Mouse (Mus musculus) hindbrain, postnatal 0 days (tissue): ENCODE results near the gene Sprr2h. TPM values are rescaled to one million over a fixed set of nuclear protein-coding genes. Genes with fewer than 3 reads are reported as not detected.

ENCODE experiments used
- ATAC-seq: fragments of 200-750 bp; cut with Nextera tagmentation; 2 replicates; pipeline ENCODE4 v1.8.0; 2017; ENCODE audit warnings: mild to moderate bottlenecking, moderate TSS enrichment, moderate library complexity
- DNase-seq: peaks from one replicate; pipeline ENCODE4 v3.0.0-alpha.2; 2015; ENCODE audit warnings: low spot score
- H3K27ac ChIP-seq: fragments of 300-500 bp; sonication (generic); 2 replicates; pipeline ENCODE4 v1.5.1; 2014; ENCODE audit warnings: mild to moderate bottlenecking
- H3K27me3 ChIP-seq: fragments of 300-500 bp; sonication (generic); 2 replicates; pipeline ENCODE4 v1.6.1; 2014; ENCODE audit warnings: low read length, mixed read lengths; ENCODE audit not compliant: insufficient read depth
- H3K36me3 ChIP-seq: fragments of 300-500 bp; sonication (generic); 2 replicates; pipeline ENCODE4 v1.6.1; 2014; ENCODE audit warnings: low read length, mixed read lengths; ENCODE audit not compliant: insufficient read depth
- H3K4me1 ChIP-seq: fragments of 300-500 bp; sonication (generic); 2 replicates; pipeline ENCODE4 v1.6.1; 2014; ENCODE audit warnings: antibody characterized with exemption, low read length, mixed read lengths; ENCODE audit not compliant: insufficient read depth
- H3K4me2 ChIP-seq: fragments of 300-500 bp; sonication (generic); 2 replicates; pipeline ENCODE4 v1.6.1; 2014; ENCODE audit warnings: low read depth, mild to moderate bottlenecking, low read length, moderate library complexity, mixed read lengths
- H3K4me3 ChIP-seq: fragments of 300-500 bp; sonication (generic); 2 replicates; pipeline ENCODE4 v1.5.1; 2014; ENCODE audit warnings: low read length
- H3K9ac ChIP-seq: fragments of 300-500 bp; sonication (generic); replicated peaks from 2 replicates; pipeline ENCODE4 v1.6.1; 2014; ENCODE audit warnings: mild to moderate bottlenecking, low read length, moderate library complexity, mixed read lengths
- H3K9me3 ChIP-seq: fragments of 300-500 bp; sonication (generic); 2 replicates; pipeline ENCODE4 v1.6.1; 2016; ENCODE audit warnings: low read length, mixed read lengths
- CTCF ChIP-seq: IDR thresholded peaks from 2 replicates; pipeline ENCODE4 v1.5.1; 2016; ENCODE audit warnings: antibody characterized with exemption, control low read depth, low read depth
- WGBS: fragments of 180-500 bp; shearing (Covaris S2); extraction: QIAGEN DNeasy Blood & Tissue Kit; methylation state at CpG from one replicate; pipeline ENCODE4 v1.1.7; 2014; 5-methylcytosine and 5-hydroxymethylcytosine counted together
- polyA plus RNA-seq: library from polyadenylated mRNA; unstranded; fragments of >200 nt; fragmentation: Nextera tagmentation; extraction: Ambion mirVana; gene quantifications from 2 replicates; pipeline ENCODE4 v1.2.1, GENCODE M21; 2015
- total RNA-seq: library from RNA; depleted of rRNA; stranded (reverse); fragments of >200 nt; gene quantifications from 2 replicates; pipeline ENCODE4 v1.2.3, GENCODE M21; 2014; rRNA removed

Sprr2h gene
- total RNA-seq (not detected in 2 replicates), polyA plus RNA-seq (not detected in 2 replicates)

- DNase-seq (no peak), ATAC-seq (no peak)
- H3K9me3 ChIP-seq = no peaks in the 10 kb centered on the region
- no peaks in the 10 kb centered on the region for H3K36me3 ChIP-seq
- H3K27ac ChIP-seq = no peak within 1 kb of the TSS
- H3K4me3 ChIP-seq = no peak within 1 kb of the TSS
- H3K9ac ChIP-seq = no peak within 1 kb of the TSS
- no peaks in the 10 kb centered on the region for H3K27me3 ChIP-seq
- no peak within 1 kb of the TSS for H3K4me2 ChIP-seq
- TF ChIP-seq CTCF = no peak
- 85% methylated on average over 1 of the region's 1 CpGs for WGBS
- H3K4me1 ChIP-seq = no peaks in the 10 kb centered on the region
Measured at GRCm38 (mm10) chr3:92385385-92385784, at the start of gene Sprr2h. Gene Sprr2h (plus strand): TSS chr3:92385685.

- Histone ChIP-seq H3K36me3 (no peaks in the 10 kb centered on the region), H3K27ac (no peak overlapping the region), H3K4me1 (no peaks in the 10 kb centered on the region), H3K27me3 (no peaks in the 10 kb centered on the region), H3K9me3 (no peaks in the 10 kb centered on the region), H3K9ac (no peak overlapping the region), H3K4me2 (no peak overlapping the region), H3K4me3 (no peak overlapping the region)
- whole genome bisulfite sequencing = 92% methylated on average over 1 of the region's 1 CpGs
- DNase-seq = no peak
- ATAC-seq = no peak
- TF ChIP-seq CTCF = no peak
Measured at GRCm38 (mm10) chr3:92336278-92336677, 49.2 kb upstream of the Sprr2h start.

DNA sequence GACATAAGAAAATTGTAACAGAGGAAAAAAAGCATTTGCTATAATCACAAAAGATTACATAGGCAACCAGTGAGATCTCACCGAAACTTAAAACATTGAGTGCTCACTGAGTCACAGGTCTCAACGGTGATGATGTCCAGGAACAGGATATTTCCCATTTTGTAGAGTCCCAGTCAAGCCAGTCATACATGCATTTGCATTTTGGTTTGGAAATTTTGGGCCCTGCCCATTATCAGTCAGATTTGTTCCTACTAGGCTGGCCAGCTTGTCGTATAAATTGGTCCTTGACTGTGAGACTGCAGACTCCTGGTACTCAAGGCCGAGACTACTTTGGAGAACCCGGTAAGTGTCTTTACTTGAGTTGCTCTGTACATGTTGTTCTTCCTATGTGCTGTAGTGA lies 46.6 kb upstream of the Sprr2h start, which contains the start of gene Sprr2d:
Gene Sprr2d, plus strand, starts transcription at position 301 of the 400 bp plus-strand sequence.
- no peaks in the 10 kb centered on the region for H3K27me3 ChIP-seq
- H3K9me3 ChIP-seq = no peaks in the 10 kb centered on the region
- TF ChIP-seq CTCF = no peak
- no peaks in the 10 kb centered on the region for H3K4me1 ChIP-seq
- no peak within 1 kb of the TSS for H3K9ac ChIP-seq
- H3K4me3 ChIP-seq = no peak within 1 kb of the TSS
- WGBS = 93% methylated on average over 5 of the region's 5 CpGs
- H3K27ac ChIP-seq = no peak within 1 kb of the TSS
- H3K36me3 ChIP-seq = no peaks in the 10 kb centered on the region
- no peak within 1 kb of the TSS for H3K4me2 ChIP-seq
- ATAC-seq (no peak), DNase-seq (no peak)

DNA sequence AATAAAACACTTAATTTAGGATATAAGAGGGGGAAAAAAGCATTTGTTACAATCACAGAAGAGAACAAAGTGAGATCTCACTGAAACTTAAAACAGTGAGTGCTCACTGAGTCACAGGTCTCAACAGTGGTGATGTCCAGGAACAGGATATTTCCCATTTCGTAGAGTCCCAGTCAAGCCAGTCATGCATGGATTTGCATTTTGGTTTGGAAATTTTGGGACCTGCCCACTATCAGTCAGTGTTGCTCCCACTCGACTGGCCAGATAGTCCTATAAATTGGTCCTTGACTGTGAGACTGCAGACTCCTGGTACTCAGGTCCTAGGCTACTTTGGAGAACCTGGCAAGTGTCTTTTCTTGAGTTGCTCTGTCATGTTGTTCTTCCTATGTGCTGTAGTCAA lies 33.6 kb upstream of the Sprr2h start, which contains the start of gene Sprr2e:
Gene Sprr2e, plus strand, starts transcription at position 301 of the 400 bp plus-strand sequence.
- ATAC-seq = no peak
- H3K4me1 ChIP-seq = no peaks in the 10 kb centered on the region
- H3K27ac ChIP-seq = no peak within 1 kb of the TSS
- 85% methylated on average over 2 of the region's 2 CpGs for WGBS
- no peak within 1 kb of the TSS for H3K4me3 ChIP-seq
- no peaks in the 10 kb centered on the region for H3K27me3 ChIP-seq
- no peak for DNase-seq
- H3K4me2 ChIP-seq = no peak within 1 kb of the TSS
- no peaks in the 10 kb centered on the region for H3K36me3 ChIP-seq
- no peaks in the 10 kb centered on the region for H3K9me3 ChIP-seq
- no peak within 1 kb of the TSS for H3K9ac ChIP-seq
- TF ChIP-seq CTCF = no peak

GRCm38 (mm10) chr3:92361619-92362018 lies 23.9 kb upstream of the Sprr2h start:
- no peak for ATAC-seq
- Histone ChIP-seq H3K9me3 (no peaks in the 10 kb centered on the region), H3K27me3 (no peaks in the 10 kb centered on the region), H3K4me1 (no peaks in the 10 kb centered on the region), H3K4me2 (no peak overlapping the region), H3K36me3 (no peaks in the 10 kb centered on the region), H3K9ac (no peak overlapping the region), H3K27ac (no peak overlapping the region), H3K4me3 (no peak overlapping the region)
- no peak for TF ChIP-seq CTCF
- DNase-seq = no peak

DNA sequence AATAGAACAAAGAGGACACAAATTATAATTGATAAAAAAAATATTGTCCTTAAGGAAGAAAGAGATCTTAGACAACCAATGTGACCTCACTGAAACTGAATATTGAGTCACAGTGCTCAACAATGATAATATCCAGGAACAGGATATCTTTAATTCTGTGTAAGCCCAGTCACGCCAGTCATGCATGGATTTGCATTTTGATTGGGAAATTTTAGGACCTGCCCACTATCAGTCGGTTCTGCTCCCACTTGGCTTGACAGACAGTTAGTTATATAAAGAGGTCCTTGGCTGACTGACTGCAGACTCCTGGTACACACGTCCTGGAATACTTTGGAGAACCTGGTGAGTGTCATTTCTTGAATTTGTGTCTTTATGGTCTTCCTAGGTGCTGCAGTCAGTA lies 20.6 kb upstream of the Sprr2h start, which contains the start of gene Sprr2f:
Gene Sprr2f, plus strand, starts transcription at position 301 of the 400 bp plus-strand sequence.
- no peak for TF ChIP-seq CTCF
- H3K9ac ChIP-seq = no peak within 1 kb of the TSS
- no peaks in the 10 kb centered on the region for H3K9me3 ChIP-seq
- H3K4me1 ChIP-seq = no peaks in the 10 kb centered on the region
- H3K36me3 ChIP-seq = no peaks in the 10 kb centered on the region
- no peak within 1 kb of the TSS for H3K4me3 ChIP-seq
- no peak for DNase-seq
- no peak for ATAC-seq
- 64% methylated on average over 3 of the region's 3 CpGs for WGBS
- H3K27me3 ChIP-seq = no peaks in the 10 kb centered on the region
- no peak within 1 kb of the TSS for H3K4me2 ChIP-seq
- H3K27ac ChIP-seq = no peak within 1 kb of the TSS

DNA sequence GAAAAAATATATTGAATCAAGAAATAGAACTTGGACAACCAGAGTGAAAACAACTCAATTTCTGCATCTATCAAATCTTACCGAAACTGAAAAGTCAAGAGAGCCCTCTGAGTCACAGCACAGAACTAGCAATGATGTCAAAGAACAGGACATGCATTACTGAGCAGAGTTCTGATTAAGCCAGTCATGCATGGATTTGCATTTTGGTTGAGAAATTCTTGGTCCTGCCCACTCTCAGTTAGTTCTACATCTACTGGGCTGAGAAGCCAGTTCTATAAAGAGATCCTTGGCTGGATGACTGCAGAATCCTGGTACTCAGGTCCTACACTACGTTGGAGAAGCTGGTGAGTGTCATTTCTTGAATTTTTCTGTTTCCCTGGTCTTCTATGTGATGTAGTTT lies 11.9 kb upstream of the Sprr2h start:
- no peak for TF ChIP-seq CTCF
- no peak overlapping the region for H3K4me3 ChIP-seq
- no peaks in the 10 kb centered on the region for H3K36me3 ChIP-seq
- H3K4me1 ChIP-seq = no peaks in the 10 kb centered on the region
- no peak overlapping the region for H3K27ac ChIP-seq
- ATAC-seq (no peak), DNase-seq (no peak)
- no peaks in the 10 kb centered on the region for H3K9me3 ChIP-seq
- no peak overlapping the region for H3K9ac ChIP-seq
- WGBS = 72% methylated on average over 2 of the region's 2 CpGs
- H3K27me3 ChIP-seq = no peaks in the 10 kb centered on the region
- H3K4me2 ChIP-seq = no peak overlapping the region
